Mouse (Mus musculus): ENCODE results near the gene Dapk1.

Gene Dapk1

DNA sequence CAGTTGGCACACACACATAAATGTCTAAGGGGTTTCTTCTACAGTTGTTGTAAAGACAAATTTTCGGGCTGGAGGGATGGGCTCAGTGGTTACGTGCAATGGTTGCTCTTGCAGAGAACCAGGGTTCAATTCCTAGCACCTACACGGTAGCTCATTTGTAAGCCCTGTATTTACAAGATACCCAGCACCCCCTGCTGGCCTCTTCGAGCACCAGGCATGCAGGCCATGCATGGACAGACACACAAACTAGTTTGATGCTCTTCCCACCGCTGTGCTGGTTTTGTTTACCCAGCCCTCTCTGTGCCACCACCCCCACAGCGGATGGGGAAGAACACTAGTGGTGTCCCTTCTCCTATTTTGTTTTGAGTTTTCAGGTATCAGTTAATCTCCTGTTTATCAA lies 138.5 kb downstream of the Dapk1 start:
- DNase-seq (ENCODE audit: low spot score in 2 of 2) = no peak

GRCm38 (mm10) chr13:60742611-60743010 lies 140.9 kb downstream of the Dapk1 start:
- DNase-seq (ENCODE audit: low spot score in 2 of 2) = no peak

DNA sequence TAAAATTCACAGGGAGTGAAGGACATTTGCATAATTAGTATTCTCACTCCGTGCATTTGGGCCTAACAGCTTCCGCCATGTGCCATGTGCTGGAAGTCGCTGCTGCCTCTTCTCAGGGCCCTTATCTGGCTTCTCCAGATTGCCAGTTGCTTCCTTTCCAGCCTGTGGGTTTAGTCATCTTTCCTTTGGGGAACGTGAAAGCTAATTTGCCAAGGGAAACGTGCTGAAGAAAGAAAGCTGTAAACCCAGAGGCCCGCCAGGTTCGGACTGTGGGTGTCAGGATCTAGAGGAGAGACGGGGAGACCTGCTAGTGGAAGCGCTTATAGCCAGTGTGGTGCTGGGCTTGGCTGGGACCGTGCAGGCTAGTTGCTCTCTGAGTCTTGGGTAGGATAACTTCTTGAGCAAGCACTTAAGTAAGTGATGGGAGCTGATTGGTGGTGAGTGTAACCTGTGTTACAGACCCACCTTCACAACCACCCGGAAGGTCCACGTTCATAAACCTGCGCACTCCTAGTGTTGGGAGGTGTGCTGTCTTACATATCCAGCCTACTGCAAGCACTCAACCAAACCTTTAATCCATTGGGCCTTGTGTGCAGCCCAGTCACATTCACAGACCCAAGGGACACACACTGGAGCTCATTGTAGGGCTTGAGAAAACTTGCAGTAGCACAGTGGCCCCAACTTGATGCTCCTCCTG lies 141.8 kb downstream of the Dapk1 start:
- DNase-seq (ENCODE audit: low spot score in 2 of 2) = no peak

GRCm38 (mm10) chr13:60744078-60744460 lies 142.3 kb downstream of the Dapk1 start:
- DNase-seq (ENCODE audit: low spot score in 2 of 2) = peak; percentile 71 to 86

DNA sequence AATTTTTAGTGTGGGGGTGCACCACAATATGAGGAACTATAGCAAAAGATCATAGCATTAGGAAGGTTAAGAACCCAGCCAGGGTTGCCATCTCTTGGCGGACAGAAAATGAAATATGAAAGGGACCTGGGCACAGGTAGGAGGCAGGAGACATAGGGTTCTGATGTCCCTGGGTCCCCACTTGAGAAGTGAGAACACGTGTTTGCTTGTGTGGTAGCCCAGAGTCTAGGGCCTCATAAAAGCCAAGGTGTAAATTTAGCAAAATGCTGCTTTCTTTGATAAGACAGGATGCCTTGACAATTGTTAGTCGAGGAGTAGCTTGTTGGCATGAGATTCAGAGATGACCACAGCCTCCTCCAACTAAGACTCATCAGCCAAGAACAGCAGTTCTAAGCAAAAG lies 143.0 kb downstream of the Dapk1 start:
- DNase-seq (ENCODE audit: low spot score in 2 of 2) = no peak

DNA sequence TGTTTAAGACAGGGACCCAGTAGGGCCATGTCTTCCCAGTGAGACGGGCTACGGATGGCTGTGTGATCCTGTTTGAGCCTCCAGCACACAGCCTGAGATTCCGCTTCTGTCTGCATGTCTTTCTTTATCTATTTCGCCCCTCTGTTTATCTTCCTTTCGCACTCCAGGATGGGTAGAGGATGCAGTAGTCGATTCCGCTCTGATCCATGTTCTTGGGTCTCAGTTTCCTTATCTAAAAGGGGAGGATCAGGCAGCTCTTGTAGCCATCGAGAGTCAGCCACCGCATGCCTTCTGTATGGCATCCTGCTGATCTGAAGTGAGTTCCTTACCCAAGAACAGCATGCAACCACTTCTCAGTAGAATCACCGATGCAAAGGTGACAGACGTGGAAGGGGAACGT lies 143.6 kb downstream of the Dapk1 start:
- no peak for DNase-seq (ENCODE audit: low spot score in 2 of 2)

GRCm38 (mm10) chr13:60746271-60746670 lies 144.5 kb downstream of the Dapk1 start:
- DNase-seq (ENCODE audit: low spot score in 2 of 2) = peak in 1 of 2 experiments; percentile 51

DNA sequence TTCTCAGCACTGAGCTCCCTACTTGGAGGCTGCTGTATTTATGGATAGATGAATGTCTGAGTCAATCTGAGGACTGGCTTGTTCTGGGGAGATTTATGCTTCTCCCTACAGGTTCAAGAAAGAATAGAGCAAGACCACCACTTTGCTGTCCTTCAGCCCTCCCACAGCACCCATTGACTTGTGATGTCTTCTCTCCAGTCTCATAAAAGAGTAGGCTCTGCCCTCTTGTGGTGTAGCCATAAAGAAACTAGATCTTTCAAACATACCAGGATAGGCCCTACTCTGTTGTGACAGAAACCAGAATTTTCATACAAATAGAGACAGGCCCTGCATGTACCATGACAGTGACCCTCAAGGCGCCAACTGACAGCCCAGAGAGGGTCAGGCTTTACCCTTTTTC lies 145.5 kb downstream of the Dapk1 start:
- no peak for DNase-seq (ENCODE audit: low spot score in 2 of 2)

DNA sequence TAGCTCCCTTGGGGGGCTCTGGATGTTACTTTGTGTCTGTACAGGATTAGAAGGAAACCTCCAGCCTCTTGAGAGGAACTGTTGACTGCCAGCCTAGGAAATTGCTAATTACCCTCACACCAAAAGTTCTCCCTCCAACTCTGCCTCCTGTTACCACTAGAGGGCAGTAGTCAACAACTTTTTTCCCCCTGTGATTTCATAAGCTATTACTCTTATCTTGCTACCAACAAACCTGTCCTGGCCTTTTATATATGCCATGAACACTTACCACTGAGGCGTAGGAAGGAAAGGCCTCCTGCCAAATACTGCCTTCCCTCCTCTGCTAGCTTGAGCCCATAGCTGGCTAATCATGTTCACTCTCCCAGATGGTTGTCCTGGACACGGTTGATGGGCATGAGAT lies 146.8 kb downstream of the Dapk1 start:
- DNase-seq (ENCODE audit: low spot score in 2 of 2) = peak in 1 of 2 experiments; percentile 25

- DNase-seq (ENCODE audit: low spot score in 2 of 2) = no peak
These were observed 149.2 kb downstream of the Dapk1 start for GRCm38 (mm10) chr13:60750930-60751329.

GRCm38 (mm10) chr13:60753216-60753615 lies 151.5 kb downstream of the Dapk1 start:
- DNase-seq (ENCODE audit: low spot score in 2 of 2) = no peak

GRCm38 (mm10) chr13:60755251-60755650 lies 153.5 kb downstream of the Dapk1 start:
- no peak for DNase-seq (ENCODE audit: low spot score in 2 of 2)

- DNase-seq (ENCODE audit: low spot score in 2 of 2) = no peak
These were observed 155.5 kb downstream of the Dapk1 start for GRCm38 (mm10) chr13:60757292-60757691.

- peak in 1 of 2 experiments; percentile 33 for DNase-seq (ENCODE audit: low spot score in 2 of 2)
These were observed 157.4 kb downstream of the Dapk1 start for GRCm38 (mm10) chr13:60759136-60759535.

DNA sequence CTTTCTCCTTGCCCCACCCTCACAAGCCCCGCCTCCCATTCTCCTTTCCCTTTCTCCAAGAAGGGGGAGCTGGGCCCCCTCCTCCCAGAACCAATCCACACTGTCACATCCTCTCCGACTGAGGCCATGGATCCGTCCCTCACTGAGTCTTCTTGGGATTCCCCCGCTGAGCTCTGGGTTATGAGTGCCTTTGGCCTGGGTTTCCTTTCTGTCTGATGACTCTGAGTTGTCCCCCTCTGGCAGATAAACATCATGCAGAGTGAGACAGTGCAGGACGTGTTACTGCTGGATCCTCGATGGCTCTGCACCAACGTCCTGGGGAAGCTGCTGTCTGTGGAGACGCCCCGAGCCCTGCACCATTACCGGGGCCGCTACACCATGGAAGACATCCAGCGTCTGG lies 158.6 kb downstream of the Dapk1 start:
- no peak for DNase-seq (ENCODE audit: low spot score in 2 of 2)

GRCm38 (mm10) chr13:60761161-60761560 lies 159.4 kb downstream of the Dapk1 start:
- DNase-seq (ENCODE audit: low spot score in 2 of 2) = no peak

DNA sequence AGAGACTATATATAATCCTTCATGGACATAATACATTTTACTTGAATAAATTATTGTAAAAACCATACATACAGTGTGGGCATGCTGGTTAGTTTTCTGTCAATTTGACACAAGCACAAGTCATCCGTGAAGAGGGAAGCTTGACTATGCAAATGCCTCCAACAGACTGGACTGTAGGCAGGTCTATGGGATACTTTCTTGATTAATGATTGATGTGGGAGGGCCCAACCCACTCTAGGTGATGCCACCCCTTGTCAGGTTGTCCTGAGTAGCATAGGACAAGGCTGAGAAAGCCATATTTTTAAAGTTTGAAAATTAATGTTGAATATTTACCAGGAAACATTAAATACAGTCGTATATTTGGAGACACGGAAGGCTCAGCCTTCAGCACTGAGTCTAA lies 178.8 kb downstream of the Dapk1 start:
- no peak for DNase-seq (ENCODE audit: low spot score in 2 of 2)

GRCm38 (mm10) chr13:60783301-60783700 lies 181.6 kb downstream of the Dapk1 start:
- DNase-seq (ENCODE audit: low spot score in 2 of 2) = no peak

DNA sequence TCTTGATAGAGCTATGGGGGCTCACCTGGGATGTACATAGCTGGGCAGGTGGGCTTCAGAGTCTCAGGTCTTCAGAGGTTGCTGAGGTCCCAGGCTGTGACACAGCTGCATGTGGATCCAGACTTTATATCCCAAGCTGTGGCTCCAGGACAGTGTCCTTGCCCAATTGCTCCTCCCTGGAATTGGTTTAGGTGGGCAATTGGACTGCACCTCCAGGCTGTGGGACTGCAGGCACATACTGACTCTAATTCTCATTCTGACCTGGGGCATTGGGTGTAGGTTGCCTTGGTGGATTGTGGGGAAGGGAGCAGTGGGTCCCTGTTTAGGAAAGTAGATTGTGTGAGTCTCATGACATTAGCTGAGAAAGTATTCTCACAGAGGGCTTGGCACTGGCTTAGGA lies 184.5 kb downstream of the Dapk1 start, which contains the start of gene BC051665:
TSS of gene BC051665 (minus strand) at position 101 of the 400 bp plus-strand sequence.
- DNase-seq (ENCODE audit: low spot score in 2 of 2) = no peak

DNA sequence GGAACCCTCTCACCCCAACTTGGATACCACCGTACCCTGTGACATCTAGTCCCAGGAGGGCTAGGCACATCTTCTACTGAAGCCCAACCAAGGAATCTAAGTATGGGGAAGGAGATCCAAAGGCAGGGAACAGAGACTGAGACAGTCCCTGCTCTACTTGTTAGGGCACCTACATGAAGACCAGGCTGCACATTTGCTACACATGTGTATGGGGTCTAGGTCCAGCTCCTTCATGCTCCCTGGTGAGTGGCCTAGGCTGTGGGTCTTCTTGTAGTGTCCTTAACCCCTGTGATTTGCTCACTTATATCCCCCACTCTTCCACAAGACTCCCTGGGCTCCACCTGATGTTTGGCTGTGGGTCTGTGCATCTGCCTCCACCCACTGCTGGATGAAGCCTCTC lies 187.7 kb downstream of the Dapk1 start:
- no peak for DNase-seq (ENCODE audit: low spot score in 2 of 2)

GRCm38 (mm10) chr13:60802749-60803148 lies 201.0 kb downstream of the Dapk1 start, which contains the start of gene Ctsll3:
Gene Ctsll3, minus strand, starts transcription at chr13:60802849.
- no peak for DNase-seq (ENCODE audit: low spot score in 2 of 2)

DNA sequence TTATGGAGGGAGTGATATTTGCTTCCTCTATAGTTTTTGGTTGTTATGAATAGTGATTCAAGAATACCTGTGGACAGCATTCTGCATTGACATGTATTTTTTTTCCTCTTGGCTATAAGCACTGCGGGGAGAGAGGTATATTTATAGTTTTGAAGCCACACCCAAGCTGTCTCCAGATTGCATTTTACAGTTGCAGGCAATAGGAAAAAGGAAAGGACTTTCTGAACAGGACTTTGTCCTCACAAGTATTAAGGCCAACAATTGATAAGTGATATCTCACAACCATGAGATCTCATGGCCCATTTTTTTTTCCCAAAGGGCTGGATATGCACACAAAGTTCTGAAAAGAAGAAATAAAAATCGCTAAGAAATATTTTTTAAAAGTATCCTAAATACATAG lies 207.9 kb downstream of the Dapk1 start:
- no peak for DNase-seq (ENCODE audit: low spot score in 2 of 2)

DNA sequence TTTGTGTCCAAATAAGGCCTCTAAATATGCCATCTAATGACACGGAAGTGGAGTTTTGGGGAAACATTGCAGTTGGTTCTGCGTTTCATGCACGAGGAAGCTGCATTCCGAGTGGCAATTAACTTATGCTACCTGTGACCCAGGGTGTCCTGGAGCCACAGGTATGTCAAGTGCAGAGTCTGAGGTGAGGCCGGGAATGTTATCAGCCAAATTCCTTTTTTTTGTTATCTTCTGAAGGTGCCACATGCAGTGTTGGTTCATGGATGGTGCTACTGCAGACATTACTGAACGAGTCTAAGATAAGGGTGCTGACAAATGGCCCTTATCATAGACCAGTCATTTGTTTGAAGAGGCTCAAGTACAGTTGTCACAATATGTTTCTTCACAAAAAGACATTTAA lies 211.0 kb downstream of the Dapk1 start:
- no peak for DNase-seq (ENCODE audit: low spot score in 2 of 2)

Measured in thymus, postnatal 10 days (tissue).